Mouse (Mus musculus) thymus, adult 2 months (tissue): ENCODE measurements around the gene Ankub1.

Experiments
- CTCF ChIP-seq: fragments of 200-500 bp; IDR thresholded peaks from 2 replicates; pipeline ENCODE4 v1.5.1; 2012; ENCODE audit warnings: mild to moderate bottlenecking, control low read depth, low read length, moderate library complexity, borderline replicate concordance; ENCODE audit not compliant: control insufficient read depth, poor library complexity, insufficient read depth; ENCODE audit errors: extremely low read depth
- POLR2A ChIP-seq: fragments of 200-500 bp; IDR thresholded peaks from 2 replicates; pipeline ENCODE4 v1.6.1; 2012; ENCODE audit warnings: mild to moderate bottlenecking, low read length, control low read depth, moderate library complexity; ENCODE audit not compliant: control insufficient read depth, poor library complexity, insufficient read depth; ENCODE audit errors: extremely low read depth

- no peak for TF ChIP-seq CTCF
- no peak for TF ChIP-seq POLR2A
Measured at GRCm38 (mm10) chr3:57739830-57740229, 47.2 kb upstream of the Ankub1 start.
